Mouse (Mus musculus) R1 (cell line): Measurements from ENCODE around the gene Ctbs.
A peak's percentile ranks its signal among the peaks of the same experiment; 100 is the strongest.

Experiments
- DNase-seq: peaks from one replicate; pipeline ENCODE4 v3.0.0-alpha.2; 2018; ENCODE audit warnings: low read depth, low spot score

The Ctbs gene

DNA sequence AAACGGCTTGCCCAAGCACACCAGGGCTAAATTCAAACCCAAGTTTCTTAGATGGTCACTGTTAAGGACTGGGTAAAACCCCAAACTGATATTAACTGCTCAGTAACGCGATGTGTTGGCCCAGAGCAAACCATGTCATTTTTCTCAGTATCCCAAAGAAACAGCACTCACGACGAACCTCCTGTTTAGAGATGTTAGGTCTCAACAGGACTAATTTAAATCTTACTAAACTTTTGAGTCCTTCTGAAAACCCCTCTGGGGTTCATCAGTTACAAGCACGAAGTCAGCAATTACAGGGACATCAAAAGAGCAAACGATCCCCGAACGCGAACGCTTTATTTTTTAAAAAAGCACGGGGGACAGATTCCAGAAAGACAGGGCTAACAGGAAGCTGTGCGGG, 49.4 kb downstream of the Ctbs start:
- peak; percentile 48 for DNase-seq

DNA sequence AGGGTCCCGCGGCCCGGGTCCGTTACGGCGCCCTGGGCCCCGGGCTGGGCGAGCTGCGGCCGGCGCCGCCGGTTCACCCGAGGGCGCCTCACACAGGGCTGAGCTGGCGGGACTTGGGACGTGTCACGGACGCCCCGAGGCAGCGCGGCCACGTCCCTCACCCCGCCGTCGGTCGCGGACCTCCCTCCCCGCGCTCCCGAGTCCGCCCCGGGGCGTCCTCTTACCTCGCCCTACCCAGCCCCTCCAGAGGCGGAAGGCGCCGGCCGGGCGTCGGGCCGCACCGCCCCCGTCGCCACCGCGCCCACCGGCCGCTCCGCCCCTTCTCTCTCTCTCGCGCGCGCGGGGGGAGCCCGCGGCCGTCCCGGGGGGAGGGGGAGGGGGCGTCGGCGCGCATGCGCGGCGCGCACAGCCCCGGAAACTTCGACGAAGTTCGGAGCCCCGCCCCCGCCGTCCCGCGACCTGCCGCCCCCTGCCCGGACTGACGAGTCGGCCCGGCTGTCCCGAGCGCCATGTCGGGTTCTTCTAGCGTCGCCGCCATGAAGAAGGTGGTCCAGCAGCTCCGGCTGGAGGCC, 49.9 kb downstream of the Ctbs start, which contains the start of the genes Spata1 and Gng5:
Gene Spata1, minus strand, starts transcription at position 323 of the 572 bp plus-strand sequence.
Gene Gng5, plus strand, starts transcription at position 377 of the 572 bp plus-strand sequence.
- peak; percentile 74 for DNase-seq

DNA sequence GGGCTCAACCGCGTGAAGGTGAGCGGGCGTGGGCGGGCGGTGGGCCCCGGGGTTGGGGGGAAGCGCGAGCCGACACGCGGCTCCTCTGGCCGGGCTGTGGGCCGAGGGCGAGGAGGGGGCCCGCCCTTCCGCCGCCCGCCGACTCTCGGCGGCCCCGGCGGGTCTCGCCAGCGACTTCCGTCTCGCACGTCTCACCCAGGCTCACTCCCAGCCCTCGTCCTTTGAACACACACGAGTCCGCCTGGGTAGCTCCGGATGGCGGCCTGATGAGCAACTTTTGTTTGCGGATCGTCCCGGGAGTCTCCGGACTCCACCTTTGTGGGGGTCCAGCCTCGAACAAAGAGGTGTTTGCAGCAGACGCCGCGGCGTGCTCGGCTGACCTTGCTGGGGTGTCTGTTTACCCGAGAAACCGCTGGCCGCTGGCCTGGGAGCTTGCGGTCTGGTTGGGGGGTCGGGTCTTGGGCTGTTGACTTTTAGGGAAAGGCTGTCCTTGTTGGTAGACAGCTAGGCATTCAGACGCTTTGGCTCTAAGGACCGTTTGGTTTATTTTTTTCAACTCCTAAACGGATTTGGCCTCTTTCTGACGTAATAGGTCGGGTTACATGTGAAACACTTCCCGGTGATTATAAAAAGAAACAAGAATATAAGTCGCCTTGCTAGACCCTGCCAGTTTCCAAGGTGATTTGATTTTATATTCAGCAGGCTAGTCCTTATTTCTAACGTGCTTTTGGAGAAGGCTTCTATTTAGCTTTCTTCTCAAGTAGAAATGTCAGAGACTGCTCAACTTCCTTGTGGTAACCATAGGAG, 50.6 kb downstream of the Ctbs start:
- DNase-seq = peak; percentile 76

DNA sequence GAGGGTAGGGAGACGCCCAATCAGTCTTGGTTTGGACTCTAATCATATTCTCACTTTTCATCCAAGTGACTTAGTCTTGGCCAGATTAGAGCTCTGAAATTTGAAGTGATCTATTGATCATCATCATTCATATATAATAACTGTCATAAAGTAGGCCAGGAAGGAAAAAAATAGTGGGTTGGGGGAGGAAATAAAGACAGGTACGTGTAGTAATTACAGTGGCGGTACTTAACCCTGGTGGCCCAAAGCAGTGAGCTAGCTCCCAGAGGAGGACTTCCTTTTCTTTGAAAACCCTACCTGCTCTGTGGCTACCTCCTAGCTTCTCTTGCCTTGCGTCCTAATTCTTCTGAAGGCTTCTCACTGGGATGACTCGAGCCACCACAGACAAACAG, 51.2 kb downstream of the Ctbs start:
- DNase-seq = no peak

DNA sequence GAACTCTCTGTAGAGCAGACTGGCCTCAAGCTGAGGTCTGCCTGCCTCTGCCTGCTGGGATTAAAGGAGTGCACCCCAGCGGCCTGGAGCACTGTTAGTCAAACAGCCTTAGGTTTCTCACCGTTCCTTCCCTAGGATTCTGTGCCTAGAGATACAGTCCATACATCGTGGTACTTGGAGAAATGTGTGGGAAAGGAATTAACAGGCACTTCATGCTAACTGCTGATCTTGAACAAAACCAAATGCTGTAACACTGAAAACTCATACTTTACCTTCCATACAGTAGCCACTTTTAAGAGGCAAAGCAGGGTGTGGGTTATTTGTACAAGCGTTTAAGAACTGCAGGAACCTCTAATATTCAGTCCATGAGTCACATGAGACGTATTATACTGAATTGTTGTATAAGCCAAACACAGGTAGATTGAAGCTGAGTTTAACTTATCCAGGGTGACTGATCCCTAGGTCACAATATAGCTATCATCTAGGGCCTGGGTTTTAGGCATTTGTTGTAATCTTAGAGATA, 52.1 kb downstream of the Ctbs start:
- DNase-seq = no peak

DNA sequence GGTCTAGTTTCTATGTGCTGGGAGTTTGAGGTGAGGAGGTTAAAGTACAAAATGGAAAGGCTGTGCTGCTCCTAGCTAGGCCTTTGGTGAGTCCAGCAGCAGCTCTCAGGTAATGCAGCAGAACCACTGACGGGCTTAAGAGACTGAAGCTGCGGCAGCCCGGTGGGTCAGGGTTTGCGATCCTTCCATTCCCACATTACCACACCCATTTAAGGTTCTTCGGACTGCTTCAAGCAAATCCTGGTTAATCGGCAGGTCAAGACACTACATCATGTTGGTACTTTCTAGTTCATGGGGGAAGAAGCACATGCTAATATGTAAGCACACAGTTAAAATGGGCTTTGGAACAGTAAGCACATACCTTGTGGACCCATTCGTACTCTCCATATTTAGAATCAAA, 57.1 kb downstream of the Ctbs start:
- DNase-seq = no peak
